Mouse (Mus musculus) spleen, adult 2 months (tissue): ENCODE data around the gene Prkx. TPM values are rescaled to one million over a fixed set of nuclear protein-coding genes. Genes with fewer than 3 reads are reported as not detected.

ENCODE experiments used
- DNase-seq, 2 experiments: peaks; one replicate each; pipeline versions ENCODE4 v3.0.0 to v3.0.0-alpha.2; 2012 to 2021; ENCODE audit warnings: low spot score in 2 of 2, low read depth in 1 of 2
- H3K27ac ChIP-seq: fragments of 200-500 bp; 2 replicates; pipeline ENCODE4 v1.5.1; 2012; ENCODE audit warnings: low read length, inconsistent platforms; ENCODE audit not compliant: insufficient read depth
- H3K27me3 ChIP-seq: fragments of 200-500 bp; 2 replicates; pipeline ENCODE4 v1.6.1; 2012; ENCODE audit warnings: mild to moderate bottlenecking, moderate library complexity, low read length, inconsistent platforms; ENCODE audit not compliant: control insufficient read depth, insufficient read depth
- H3K36me3 ChIP-seq: fragments of 200-500 bp; 2 replicates; pipeline ENCODE4 v1.6.1; 2012; ENCODE audit warnings: mild to moderate bottlenecking, low read length, inconsistent platforms; ENCODE audit not compliant: control insufficient read depth, insufficient read depth
- H3K4me1 ChIP-seq: fragments of 200-500 bp; 2 replicates; pipeline ENCODE4 v1.6.1; 2011; ENCODE audit warnings: inconsistent platforms; ENCODE audit not compliant: control insufficient read depth, insufficient read depth, insufficient read length
- H3K4me3 ChIP-seq: fragments of 200-500 bp; 2 replicates; pipeline ENCODE4 v1.5.1; 2011; ENCODE audit warnings: mild to moderate bottlenecking, inconsistent platforms; ENCODE audit not compliant: insufficient read depth, insufficient read length; ENCODE audit errors: extremely low read depth
- CTCF ChIP-seq: fragments of 200-500 bp; IDR thresholded peaks from 2 replicates; pipeline ENCODE4 v1.5.1; 2011; ENCODE audit warnings: mild to moderate bottlenecking, inconsistent platforms; ENCODE audit not compliant: insufficient read depth, insufficient read length, insufficient replicate concordance; ENCODE audit errors: extremely low read depth
- POLR2A ChIP-seq: fragments of 200-500 bp; IDR thresholded peaks from 2 replicates; pipeline ENCODE4 v1.6.1; 2011; ENCODE audit warnings: low read depth, low read length, inconsistent platforms
- WGBS: fragments of 180-500 bp; shearing (Covaris S2); methylation state at CpG from one replicate; pipeline ENCODE4 v1.1.7; 2018; 5-methylcytosine and 5-hydroxymethylcytosine counted together
- polyA plus RNA-seq: library from polyadenylated mRNA; depleted of rRNA; stranded (reverse); fragments of >200 nt; gene quantifications from 2 replicates; pipeline ENCODE4 v1.2.3, GENCODE M21; 2012; rRNA removed

The Prkx gene
- polyA plus RNA-seq: 7.0 and 10.7 TPM in 2 replicates

DNA sequence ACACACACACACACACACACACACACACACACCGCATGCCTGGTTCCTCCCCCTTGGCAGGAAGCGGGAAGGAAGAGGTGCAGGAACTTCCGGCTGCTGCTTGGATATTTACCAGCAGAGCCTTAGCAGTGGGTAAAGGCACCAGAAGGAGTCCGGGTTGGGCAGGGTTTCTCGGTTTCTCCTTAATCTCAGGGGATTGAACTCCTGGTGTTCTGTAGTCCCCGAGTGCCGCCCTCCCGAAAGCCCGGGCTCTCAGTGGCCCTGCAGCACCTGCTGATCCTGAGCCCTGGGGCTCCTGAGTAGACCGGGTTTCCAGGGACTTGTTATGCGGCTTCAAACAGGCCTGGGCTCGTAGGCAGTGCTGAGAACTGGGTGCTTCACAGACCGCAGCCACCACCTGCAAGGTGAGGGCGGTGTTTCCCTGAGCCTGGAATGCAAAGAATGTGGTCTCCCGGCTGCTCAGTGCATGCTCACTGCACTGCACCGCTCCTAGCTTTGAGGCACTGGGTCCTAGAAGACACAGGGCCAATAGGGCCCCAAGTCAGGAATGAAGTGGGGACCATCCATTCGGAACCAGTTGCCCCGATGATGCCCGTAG, at the start of gene Prkx:
Prkx (minus strand) TSS at position 41 of the 598 bp plus-strand sequence.
- DNase-seq: peak in 1 of 2 experiments; percentile 15
- peak within 1 kb of the TSS; percentile 90 for H3K27ac ChIP-seq
- WGBS: 33% methylated on average over 19 of the region's 19 CpGs

GRCm38 (mm10) chrX:77812031-77812430, 16.0 kb upstream of the Prkx start:
- Histone ChIP-seq H3K27me3 (no peaks in the 10 kb centered on the region), H3K4me3 (no peak overlapping the region), H3K27ac (no peak overlapping the region), H3K36me3 (no peaks in the 10 kb centered on the region), H3K4me1 (no peaks in the 10 kb centered on the region)
- 74% methylated on average over 6 of the region's 6 CpGs for WGBS
- no peak for TF ChIP-seq POLR2A
- no peak for TF ChIP-seq CTCF
- no peak for DNase-seq

More for the DNA sequence above, at the start of gene Prkx:
- no peak for TF ChIP-seq CTCF
- no peak for TF ChIP-seq POLR2A
- H3K36me3 ChIP-seq: no peaks in the 10 kb centered on the region
- H3K4me3 ChIP-seq: peak within 1 kb of the TSS; percentile 83
- peaks cover 4% of the 10 kb centered on the region; the same call in 1 of the 2 replicates for H3K4me1 ChIP-seq
- no peaks in the 10 kb centered on the region for H3K27me3 ChIP-seq

- H3K27ac ChIP-seq: peak overlapping the region; percentile 35; the same call in 1 of the 2 replicates
- TF ChIP-seq POLR2A (no peak), CTCF (0 out of 2 replicates have a peak, but pooled peaks have one; percentile 30)
- 30% methylated on average over 17 of the region's 17 CpGs for WGBS
Measured at GRCm38 (mm10) chrX:77810608-77811206, 14.6 kb upstream of the Prkx start.

DNA sequence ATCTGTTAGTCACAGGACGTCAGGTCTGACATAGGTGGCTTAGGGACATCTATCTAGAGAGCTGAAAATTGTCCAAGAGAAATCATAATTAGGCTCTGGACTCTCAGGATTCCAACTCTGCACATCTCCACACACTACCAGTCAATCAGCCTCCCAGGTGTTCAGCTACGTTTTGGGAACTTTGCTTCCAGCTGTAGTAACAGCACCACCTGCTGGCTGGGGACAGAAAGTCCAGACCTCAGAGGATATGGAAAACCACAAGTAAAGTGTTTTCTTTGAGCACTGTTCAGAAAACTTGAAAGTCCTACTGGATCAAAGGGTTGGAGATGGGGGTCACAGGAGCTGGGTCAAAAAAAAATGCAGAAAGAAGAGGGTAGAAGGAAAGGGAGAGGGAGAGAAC, 12.5 kb upstream of the Prkx start:
- 30% methylated on average over 2 of the region's 2 CpGs for WGBS
- DNase-seq: peak in 1 of 2 experiments; percentile 29
- Histone ChIP-seq H3K4me1 (no peaks in the 10 kb centered on the region), H3K4me3 (no peak overlapping the region), H3K27ac (no peak overlapping the region), H3K27me3 (no peaks in the 10 kb centered on the region), H3K36me3 (no peaks in the 10 kb centered on the region)
- TF ChIP-seq POLR2A (no peak), CTCF (peak; percentile 37; the same call in 1 of the 2 replicates)

More at GRCm38 (mm10) chrX:77810608-77811206, 14.6 kb upstream of the Prkx start:
- Histone ChIP-seq H3K27me3 (no peaks in the 10 kb centered on the region), H3K4me3 (peak overlapping the region; percentile 55; the same call in 1 of the 2 replicates), H3K4me1 (no peaks in the 10 kb centered on the region), H3K36me3 (no peaks in the 10 kb centered on the region)
- DNase-seq: no peak

- H3K4me3 ChIP-seq: no peak overlapping the region
- H3K4me1 ChIP-seq: no peaks in the 10 kb centered on the region; the same call in 1 of the 2 replicates
- WGBS: 61% methylated on average over 2 of the region's 2 CpGs
- H3K27me3 ChIP-seq: no peaks in the 10 kb centered on the region
- TF ChIP-seq CTCF (no peak), POLR2A (no peak)
- no peak for DNase-seq
- no peaks in the 10 kb centered on the region for H3K36me3 ChIP-seq
- H3K27ac ChIP-seq: no peak overlapping the region
Measured at GRCm38 (mm10) chrX:77802293-77802692, 6.2 kb upstream of the Prkx start.

DNA sequence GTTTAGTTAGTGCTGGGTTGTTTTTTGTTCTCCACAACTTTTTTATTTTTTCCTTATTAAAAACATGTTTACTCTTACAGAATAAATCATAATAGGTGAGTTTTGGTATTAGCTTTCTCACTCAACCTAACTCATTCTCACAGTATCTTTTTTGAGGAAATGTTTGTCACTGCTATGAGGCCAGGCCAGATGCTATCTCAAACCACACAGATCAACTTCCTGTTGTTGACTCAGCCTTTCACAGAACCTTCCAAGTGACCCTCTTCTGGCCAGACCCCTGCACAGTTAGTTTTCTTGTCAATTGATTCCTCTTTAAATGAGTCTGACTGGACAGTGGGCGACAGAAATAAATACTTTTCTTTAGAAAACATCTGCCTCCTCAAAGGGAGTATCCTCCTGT, 5.5 kb upstream of the Prkx start:
- WGBS: 50% methylated on average over 1 of the region's 1 CpGs

More for the DNA sequence above, 5.5 kb upstream of the Prkx start:
- H3K36me3 ChIP-seq: no peaks in the 10 kb centered on the region
- no peak for DNase-seq
- H3K4me3 ChIP-seq: no peak overlapping the region
- no peak overlapping the region for H3K27ac ChIP-seq
- no peak for TF ChIP-seq POLR2A
- TF ChIP-seq CTCF: no peak
- peaks cover 1% of the 10 kb centered on the region; the same call in 1 of the 2 replicates for H3K4me1 ChIP-seq
- H3K27me3 ChIP-seq: no peaks in the 10 kb centered on the region
